Mouse (Mus musculus): ENCODE results near the gene Galnt14. TPM values are rescaled to one million over a fixed set of nuclear protein-coding genes. Genes with fewer than 3 reads are reported as not detected.

The Galnt14 gene
- polyA plus RNA-seq, 1 experiment, result 3.0 TPM

DNA sequence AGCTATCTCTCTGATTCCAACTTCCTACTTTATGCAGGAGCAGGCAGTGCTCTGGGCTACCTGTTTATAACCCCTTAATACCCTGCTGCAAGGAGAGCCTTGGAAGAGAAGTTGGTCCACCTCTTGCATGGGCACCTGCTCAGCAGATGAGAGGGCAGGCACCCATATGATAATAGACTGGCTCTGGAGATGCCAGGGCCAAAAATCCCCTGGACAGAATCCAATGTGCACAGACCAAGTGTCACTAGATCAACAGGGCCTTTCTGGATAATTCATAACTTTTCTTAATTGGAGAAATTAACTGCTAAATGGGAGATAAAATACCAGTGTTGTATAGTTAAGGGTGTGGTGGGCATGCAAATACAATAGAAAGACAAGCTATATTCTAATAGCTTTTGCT lies 6.7 kb downstream of the Galnt14 start:
- no peak overlapping the region for H3K9ac ChIP-seq (ENCODE audit: low read depth, poor library complexity, severe bottlenecking)
- TF ChIP-seq POLR2A (IDR thresholded peaks at IDR 0.05; ENCODE audit: insufficient read depth, low read length), result no peak
- TF ChIP-seq CTCF (IDR thresholded peaks at IDR 0.05; ENCODE audit: low read depth, low read length), result no peak
- TF ChIP-seq EP300 (IDR thresholded peaks at IDR 0.05; ENCODE audit: insufficient read depth, low read depth, low read length), result no peak
- no peaks in the 10 kb centered on the region for H3K9me3 ChIP-seq (replicated peaks; ENCODE audit: control insufficient read depth, insufficient read depth, low read length, poor library complexity, severe bottlenecking)
- H3K4me3 ChIP-seq (ENCODE audit: low read depth, low read length), result no peak overlapping the region
- no peaks in the 10 kb centered on the region for H3K27me3 ChIP-seq (ENCODE audit: control insufficient read depth, insufficient read depth, low read length, poor library complexity, severe bottlenecking)
- no peaks in the 10 kb centered on the region for H3K36me3 ChIP-seq (ENCODE audit: control insufficient read depth, insufficient read depth, low read length, poor library complexity, severe bottlenecking)
- H3K27ac ChIP-seq (ENCODE audit: insufficient read depth, low read length), result no peak overlapping the region
- no peaks in the 10 kb centered on the region for H3K4me1 ChIP-seq (ENCODE audit: control insufficient read depth, insufficient read depth, low read length)

GRCm38 (mm10) chr17:73701016-73701415 lies 9.2 kb downstream of the Galnt14 start:
- Histone ChIP-seq H3K27me3 (ENCODE audit: control insufficient read depth, insufficient read depth, low read length, poor library complexity, severe bottlenecking) (no peaks in the 10 kb centered on the region), H3K27ac (ENCODE audit: insufficient read depth, low read length) (no peak overlapping the region), H3K9ac (ENCODE audit: low read depth, poor library complexity, severe bottlenecking) (no peak overlapping the region), H3K36me3 (ENCODE audit: control insufficient read depth, insufficient read depth, low read length, poor library complexity, severe bottlenecking) (no peaks in the 10 kb centered on the region), H3K9me3 (replicated peaks; ENCODE audit: control insufficient read depth, insufficient read depth, low read length, poor library complexity, severe bottlenecking) (no peaks in the 10 kb centered on the region), H3K4me1 (ENCODE audit: control insufficient read depth, insufficient read depth, low read length) (no peaks in the 10 kb centered on the region), H3K4me3 (ENCODE audit: low read depth, low read length) (no peak overlapping the region)
- TF ChIP-seq EP300 (IDR thresholded peaks at IDR 0.05; ENCODE audit: insufficient read depth, low read depth, low read length) (no peak), POLR2A (IDR thresholded peaks at IDR 0.05; ENCODE audit: insufficient read depth, low read length) (no peak), CTCF (IDR thresholded peaks at IDR 0.05; ENCODE audit: low read depth, low read length) (no peak)

GRCm38 (mm10) chr17:73699881-73700280 lies 10.4 kb downstream of the Galnt14 start:
- Histone ChIP-seq H3K9ac (ENCODE audit: low read depth, poor library complexity, severe bottlenecking) (no peak overlapping the region), H3K4me1 (ENCODE audit: control insufficient read depth, insufficient read depth, low read length) (no peaks in the 10 kb centered on the region), H3K9me3 (replicated peaks; ENCODE audit: control insufficient read depth, insufficient read depth, low read length, poor library complexity, severe bottlenecking) (no peaks in the 10 kb centered on the region), H3K4me3 (ENCODE audit: low read depth, low read length) (no peak overlapping the region), H3K36me3 (ENCODE audit: control insufficient read depth, insufficient read depth, low read length, poor library complexity, severe bottlenecking) (no peaks in the 10 kb centered on the region), H3K27me3 (ENCODE audit: control insufficient read depth, insufficient read depth, low read length, poor library complexity, severe bottlenecking) (no peaks in the 10 kb centered on the region), H3K27ac (ENCODE audit: insufficient read depth, low read length) (no peak overlapping the region)
- TF ChIP-seq POLR2A (IDR thresholded peaks at IDR 0.05; ENCODE audit: insufficient read depth, low read length) (no peak), CTCF (IDR thresholded peaks at IDR 0.05; ENCODE audit: low read depth, low read length) (no peak), EP300 (IDR thresholded peaks at IDR 0.05; ENCODE audit: insufficient read depth, low read depth, low read length) (no peak)

GRCm38 (mm10) chr17:73694206-73694952 lies 15.9 kb downstream of the Galnt14 start:
- no peak overlapping the region for H3K4me3 ChIP-seq (ENCODE audit: low read depth, low read length)
- no peaks in the 10 kb centered on the region for H3K4me1 ChIP-seq (ENCODE audit: control insufficient read depth, insufficient read depth, low read length)
- H3K9me3 ChIP-seq (replicated peaks; ENCODE audit: control insufficient read depth, insufficient read depth, low read length, poor library complexity, severe bottlenecking), result no peaks in the 10 kb centered on the region
- no peak overlapping the region for H3K9ac ChIP-seq (ENCODE audit: low read depth, poor library complexity, severe bottlenecking)
- no peaks in the 10 kb centered on the region for H3K27me3 ChIP-seq (ENCODE audit: control insufficient read depth, insufficient read depth, low read length, poor library complexity, severe bottlenecking)
- H3K36me3 ChIP-seq (ENCODE audit: control insufficient read depth, insufficient read depth, low read length, poor library complexity, severe bottlenecking), result no peaks in the 10 kb centered on the region
- TF ChIP-seq CTCF (IDR thresholded peaks at IDR 0.05; ENCODE audit: low read depth, low read length) (no peak), POLR2A (IDR thresholded peaks at IDR 0.05; ENCODE audit: insufficient read depth, low read length) (no peak), EP300 (IDR thresholded peaks at IDR 0.05; ENCODE audit: insufficient read depth, low read depth, low read length) (no peak)
- no peak overlapping the region for H3K27ac ChIP-seq (ENCODE audit: insufficient read depth, low read length)

DNA sequence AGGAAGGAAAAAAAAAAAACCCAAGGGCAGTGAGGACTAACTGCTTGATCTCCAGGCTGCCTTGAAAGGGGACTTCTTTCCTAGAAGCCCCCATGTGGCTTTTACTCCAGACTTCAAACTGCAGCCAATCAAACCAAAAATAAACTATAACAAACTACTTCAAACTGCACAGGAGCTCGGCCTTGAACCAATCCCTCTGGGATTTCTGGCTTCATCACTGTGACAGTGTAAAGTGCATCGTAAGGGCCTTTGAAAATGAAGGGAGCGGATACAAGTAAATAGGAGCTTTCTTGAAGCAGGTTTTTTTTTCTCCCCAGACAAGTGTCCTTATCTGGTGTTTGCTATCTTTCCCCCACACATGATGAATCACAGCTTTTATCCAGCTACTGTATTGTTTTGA lies 22.0 kb downstream of the Galnt14 start:
- Histone ChIP-seq H3K4me1 (ENCODE audit: control insufficient read depth, insufficient read depth, low read length) (no peaks in the 10 kb centered on the region), H3K9ac (ENCODE audit: low read depth, poor library complexity, severe bottlenecking) (no peak overlapping the region), H3K27ac (ENCODE audit: insufficient read depth, low read length) (no peak overlapping the region), H3K27me3 (ENCODE audit: control insufficient read depth, insufficient read depth, low read length, poor library complexity, severe bottlenecking) (no peaks in the 10 kb centered on the region), H3K9me3 (replicated peaks; ENCODE audit: control insufficient read depth, insufficient read depth, low read length, poor library complexity, severe bottlenecking) (no peaks in the 10 kb centered on the region), H3K36me3 (ENCODE audit: control insufficient read depth, insufficient read depth, low read length, poor library complexity, severe bottlenecking) (no peaks in the 10 kb centered on the region), H3K4me3 (ENCODE audit: low read depth, low read length) (no peak overlapping the region)
- no peak for TF ChIP-seq EP300 (IDR thresholded peaks at IDR 0.05; ENCODE audit: insufficient read depth, low read depth, low read length)
- no peak for TF ChIP-seq POLR2A (IDR thresholded peaks at IDR 0.05; ENCODE audit: insufficient read depth, low read length)
- TF ChIP-seq CTCF (IDR thresholded peaks at IDR 0.05; ENCODE audit: low read depth, low read length), result no peak

- no peak overlapping the region for H3K4me3 ChIP-seq (ENCODE audit: low read depth, low read length)
- no peak overlapping the region for H3K27ac ChIP-seq (ENCODE audit: insufficient read depth, low read length)
Observed at GRCm38 (mm10) chr17:73686292-73686691, 24.0 kb downstream of the Galnt14 start.

More at GRCm38 (mm10) chr17:73686292-73686691, 24.0 kb downstream of the Galnt14 start:
- no peaks in the 10 kb centered on the region for H3K27me3 ChIP-seq (ENCODE audit: control insufficient read depth, insufficient read depth, low read length, poor library complexity, severe bottlenecking)
- TF ChIP-seq POLR2A (IDR thresholded peaks at IDR 0.05; ENCODE audit: insufficient read depth, low read length), result no peak
- TF ChIP-seq CTCF (IDR thresholded peaks at IDR 0.05; ENCODE audit: low read depth, low read length), result no peak
- TF ChIP-seq EP300 (IDR thresholded peaks at IDR 0.05; ENCODE audit: insufficient read depth, low read depth, low read length), result no peak
- no peak overlapping the region for H3K9ac ChIP-seq (ENCODE audit: low read depth, poor library complexity, severe bottlenecking)
- no peaks in the 10 kb centered on the region for H3K36me3 ChIP-seq (ENCODE audit: control insufficient read depth, insufficient read depth, low read length, poor library complexity, severe bottlenecking)
- H3K4me1 ChIP-seq (ENCODE audit: control insufficient read depth, insufficient read depth, low read length), result no peaks in the 10 kb centered on the region
- H3K9me3 ChIP-seq (replicated peaks; ENCODE audit: control insufficient read depth, insufficient read depth, low read length, poor library complexity, severe bottlenecking), result no peaks in the 10 kb centered on the region
